Mouse (Mus musculus) cerebellum, adult 11 months (tissue): ENCODE results near the gene Ndufb5.
A peak's percentile ranks its signal among the peaks of the same experiment; 100 is the strongest.
"Not testable (repeated sequence)": the region's sequence is repeated elsewhere in the genome, so short reads cannot be mapped to it uniquely, and the experiment has no call there.

Experiments used
- DNase-seq: peaks from one replicate; pipeline ENCODE4 v3.0.0; 2022

Gene Ndufb5

DNA sequence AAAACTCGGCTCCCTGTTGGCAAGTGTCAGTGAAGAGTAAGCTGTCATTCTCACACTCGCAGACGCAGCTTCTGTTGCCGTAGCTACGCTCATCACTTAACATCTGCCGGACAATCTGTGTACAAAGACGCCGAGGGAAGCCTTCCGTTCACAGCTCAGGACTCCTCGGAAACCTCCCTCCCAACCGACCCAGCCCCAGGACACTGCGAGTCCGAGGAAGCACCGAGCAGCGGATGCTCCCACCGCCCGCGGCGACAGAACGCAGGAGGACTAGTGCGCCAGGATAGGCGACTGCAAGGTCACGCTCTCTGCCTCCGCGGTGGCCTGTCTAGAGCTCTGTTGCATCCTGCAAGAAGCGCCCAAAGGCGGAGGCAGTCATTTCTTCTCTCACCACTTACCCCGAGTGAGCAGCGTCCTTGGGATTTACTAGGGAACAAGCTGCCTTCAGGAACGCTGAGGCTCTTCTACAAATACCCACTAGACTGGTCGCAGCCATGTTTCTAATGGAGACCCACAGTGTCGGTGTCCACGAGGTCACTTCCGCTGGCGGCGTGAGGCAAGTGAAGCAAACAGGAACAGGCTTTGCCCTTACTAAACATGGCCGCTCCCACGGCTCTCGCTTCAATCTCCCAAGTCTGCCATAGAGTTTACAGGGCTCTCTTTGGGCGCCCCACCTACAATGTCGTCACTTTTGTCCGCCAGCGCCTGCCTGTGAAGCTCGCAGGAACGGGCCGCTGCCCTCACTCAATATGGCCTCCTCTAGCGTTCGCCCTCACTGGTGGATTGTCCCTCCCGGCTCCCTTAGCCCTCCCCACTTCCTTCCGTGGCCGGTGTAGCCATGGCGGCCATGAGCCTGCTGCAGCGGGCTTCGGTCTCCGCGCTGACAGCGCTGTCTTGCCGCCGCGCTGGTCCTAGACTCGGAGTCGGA, at the start of gene Ndufb5:
TSS of gene Ndufb5 (plus strand) at position 747 of the 928 bp plus-strand sequence.
- DNase-seq: peak; percentile 98

DNA sequence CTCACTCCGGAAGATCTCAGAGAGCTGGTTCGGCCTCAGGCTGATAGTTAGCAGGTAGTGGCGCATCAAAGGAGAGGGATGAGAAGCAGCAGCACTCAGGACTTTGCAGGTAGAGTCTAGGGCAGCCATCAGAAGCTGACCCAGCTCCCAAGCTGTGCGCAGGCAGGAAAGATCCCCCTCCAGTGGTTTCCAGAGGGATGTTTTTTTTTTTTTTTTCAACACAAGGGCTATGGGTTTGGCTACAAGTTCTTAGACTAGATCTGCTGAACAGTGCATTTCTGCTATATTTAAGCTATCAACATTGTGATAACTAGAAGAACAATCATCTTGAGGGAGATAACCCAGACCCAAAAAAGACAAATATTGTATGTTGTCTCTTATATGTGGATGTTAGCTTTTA, 49.6 kb upstream of the Ndufb5 start:
- no peak for DNase-seq

DNA sequence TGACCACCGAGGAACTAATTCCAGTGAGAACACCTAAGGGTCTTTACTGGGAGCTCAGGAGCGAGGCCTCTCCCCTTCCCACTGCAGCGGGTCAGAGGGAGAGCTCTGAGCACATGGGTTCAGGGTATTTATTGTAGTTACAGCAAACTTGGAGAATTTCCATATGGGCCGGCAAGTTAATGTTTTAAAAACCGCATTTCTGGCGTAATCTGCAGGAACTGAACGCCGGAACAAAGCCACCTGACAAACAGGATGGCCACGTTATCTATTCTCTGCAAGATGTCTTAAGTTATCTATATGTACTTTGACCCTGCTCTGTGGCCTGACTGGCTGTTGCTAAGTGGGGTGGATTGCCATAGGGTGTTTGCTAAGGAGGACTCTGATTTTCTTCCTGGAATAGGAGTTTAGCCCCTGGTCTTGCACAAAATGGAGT, 47.2 kb upstream of the Ndufb5 start:
- no peak for DNase-seq

DNA sequence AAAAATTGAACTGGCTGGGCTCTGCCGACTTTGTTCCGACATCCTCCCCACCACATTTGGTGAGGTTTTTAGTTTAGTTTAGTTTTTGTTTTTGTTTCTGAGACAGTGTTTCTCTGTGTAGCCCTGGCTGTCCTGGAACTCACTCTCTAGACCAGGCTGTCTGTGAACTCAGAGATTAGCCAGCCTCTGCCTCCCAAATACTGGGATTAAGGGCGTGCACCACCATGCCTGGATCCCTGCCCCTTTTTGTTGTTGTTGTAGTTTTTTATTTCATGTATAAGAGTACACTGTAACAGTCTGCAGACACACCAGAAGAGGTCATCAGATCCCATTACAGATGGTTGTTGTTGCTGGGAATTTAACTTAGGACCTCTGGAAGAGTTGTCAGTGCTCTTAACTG, 46.8 kb upstream of the Ndufb5 start:
- no peak for DNase-seq

DNA sequence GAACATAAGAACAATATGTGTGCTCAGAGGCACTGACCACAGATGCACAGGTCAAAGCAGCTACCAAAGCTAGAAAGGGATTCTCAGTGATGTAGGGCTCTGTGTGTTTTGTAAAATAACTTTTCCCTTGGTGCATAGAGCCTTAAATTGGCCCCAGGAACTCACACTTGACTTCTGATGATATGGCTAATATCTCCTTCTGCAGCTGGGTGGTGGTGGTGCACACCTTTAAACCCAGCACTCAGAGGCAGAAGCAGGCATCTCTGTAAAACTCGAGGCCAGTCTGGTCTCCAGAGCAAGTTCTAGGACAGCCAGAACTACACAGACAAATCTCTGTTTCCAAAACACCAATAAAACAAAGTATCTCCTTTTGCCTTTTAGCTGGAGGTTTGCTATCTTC, 45.9 kb upstream of the Ndufb5 start:
- DNase-seq: no peak

DNA sequence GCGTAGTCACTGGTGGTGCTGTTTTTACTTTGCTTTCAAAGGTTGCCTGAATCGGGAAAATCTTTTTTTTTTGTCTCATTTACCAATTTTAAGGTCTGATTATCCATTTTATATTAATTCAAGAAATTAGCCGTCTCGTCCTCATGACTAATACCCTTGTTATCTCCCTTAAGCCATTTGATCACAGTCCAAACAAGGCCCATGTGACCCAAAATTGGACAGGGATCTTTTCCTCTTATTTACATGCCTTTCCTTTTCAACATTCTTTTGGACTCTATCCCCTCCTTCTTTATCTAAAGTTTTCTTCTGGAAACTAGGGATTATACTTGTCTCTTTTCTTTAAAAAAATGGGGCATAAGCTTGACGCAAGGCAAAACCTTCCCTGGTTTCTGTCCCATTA, 44.9 kb upstream of the Ndufb5 start:
- no peak for DNase-seq

DNA sequence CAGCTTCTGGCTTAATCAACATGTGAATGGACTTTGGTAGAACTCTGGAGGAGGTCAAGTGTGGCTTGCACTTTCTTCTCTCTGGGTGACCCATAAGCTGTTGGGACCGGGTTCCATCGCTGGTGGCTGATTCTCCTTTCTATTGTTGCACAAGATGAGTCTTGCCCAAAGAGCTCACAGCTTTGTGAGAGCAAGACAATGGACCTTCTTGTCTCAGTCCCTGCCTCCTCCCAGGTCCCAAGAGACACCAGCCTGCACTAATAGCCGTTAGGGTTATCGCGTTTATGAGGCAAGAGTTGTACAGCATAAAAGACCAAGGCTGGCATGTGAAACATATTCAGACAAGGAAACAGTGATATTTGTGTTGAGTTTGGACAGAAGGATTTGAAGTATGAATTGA, 42.6 kb upstream of the Ndufb5 start:
- no peak for DNase-seq

DNA sequence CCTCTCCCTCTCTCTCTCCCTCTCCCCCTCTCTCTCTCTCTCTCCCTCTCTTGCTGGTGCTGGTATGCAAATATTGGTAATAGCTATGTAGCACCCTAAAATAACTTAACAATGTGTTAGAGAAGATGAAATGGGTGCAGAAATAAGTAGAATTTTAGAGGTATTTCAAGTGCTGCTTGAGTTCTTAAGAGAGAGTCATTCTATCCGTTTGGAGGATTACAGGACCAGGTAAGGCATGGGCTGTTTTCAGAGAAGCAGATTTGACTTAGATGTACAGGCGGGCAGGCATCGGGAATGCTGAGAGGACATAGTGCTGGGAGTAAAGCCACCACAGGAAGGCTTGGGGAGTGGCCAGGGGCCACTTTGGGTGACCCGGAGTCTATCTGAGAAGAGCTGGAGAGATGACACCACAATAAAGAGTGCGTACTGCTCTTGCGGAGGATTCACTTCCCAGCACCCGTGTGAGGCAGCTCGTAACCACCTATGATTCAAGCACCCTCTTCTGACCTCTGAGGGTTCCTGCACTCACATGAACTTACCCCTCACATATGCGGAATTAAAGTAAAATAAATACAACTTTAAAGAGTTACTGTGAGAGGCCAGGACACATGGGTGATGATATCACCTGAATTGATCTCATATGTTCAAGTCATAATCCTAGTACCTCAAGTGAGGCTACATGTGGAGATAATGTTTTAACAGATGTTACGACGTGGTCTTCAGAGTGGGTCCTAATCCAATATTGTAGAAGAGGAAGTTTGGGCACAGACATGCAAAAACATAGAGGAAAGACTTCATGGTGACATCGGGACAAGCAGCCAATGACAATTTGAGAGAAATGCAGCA, 41.8 kb upstream of the Ndufb5 start:
- DNase-seq: no peak

DNA sequence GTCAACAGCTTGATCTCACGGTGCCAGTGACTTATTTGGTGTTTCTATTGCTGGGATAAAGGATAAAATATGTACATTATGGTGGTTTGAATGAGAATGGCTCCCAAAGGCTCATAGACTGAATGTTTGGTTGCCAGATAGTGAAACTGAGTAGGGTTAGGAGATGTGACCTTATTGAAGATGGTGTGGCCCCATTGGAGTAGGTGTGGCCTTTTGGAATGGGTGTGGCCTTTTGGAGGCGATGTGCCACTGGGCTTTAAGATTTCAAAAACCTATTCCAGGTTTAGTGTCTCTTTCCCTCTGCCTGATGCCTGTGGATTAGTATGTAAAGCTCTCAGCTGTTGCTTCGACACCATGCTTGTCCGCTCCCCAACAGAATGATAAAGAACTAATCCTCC, 41.2 kb upstream of the Ndufb5 start:
- no peak for DNase-seq

DNA sequence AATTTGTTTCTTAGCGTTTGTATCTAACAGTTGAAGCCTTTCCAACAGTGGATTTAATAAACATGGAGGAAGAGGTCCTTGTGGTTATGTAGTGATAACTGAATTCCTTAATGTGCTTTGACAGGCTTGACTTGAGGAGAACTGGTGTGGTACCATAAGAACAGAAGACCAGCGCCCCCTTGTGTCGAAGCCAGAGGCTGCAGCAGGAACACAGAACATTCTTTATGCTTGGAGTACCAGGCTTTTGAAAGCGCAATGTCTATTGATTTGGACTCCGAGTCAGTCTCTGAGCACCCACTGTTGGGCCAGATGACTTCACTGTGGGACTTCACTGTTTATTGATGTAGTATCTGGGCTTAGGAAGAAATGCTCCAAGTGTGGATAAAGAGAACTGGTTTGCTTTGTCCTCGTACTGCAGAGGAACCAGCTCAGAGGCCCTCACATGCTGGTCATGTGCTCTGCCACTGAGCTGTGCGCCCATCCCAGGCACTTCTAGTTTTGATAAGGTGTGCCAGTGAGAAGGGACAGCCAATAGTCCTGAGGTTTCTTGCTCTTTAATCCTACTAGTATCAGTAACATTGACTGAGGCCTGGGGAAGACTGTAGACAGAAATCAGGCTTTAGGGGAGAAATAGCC, 38.4 kb upstream of the Ndufb5 start:
- peak; percentile 58 for DNase-seq

DNA sequence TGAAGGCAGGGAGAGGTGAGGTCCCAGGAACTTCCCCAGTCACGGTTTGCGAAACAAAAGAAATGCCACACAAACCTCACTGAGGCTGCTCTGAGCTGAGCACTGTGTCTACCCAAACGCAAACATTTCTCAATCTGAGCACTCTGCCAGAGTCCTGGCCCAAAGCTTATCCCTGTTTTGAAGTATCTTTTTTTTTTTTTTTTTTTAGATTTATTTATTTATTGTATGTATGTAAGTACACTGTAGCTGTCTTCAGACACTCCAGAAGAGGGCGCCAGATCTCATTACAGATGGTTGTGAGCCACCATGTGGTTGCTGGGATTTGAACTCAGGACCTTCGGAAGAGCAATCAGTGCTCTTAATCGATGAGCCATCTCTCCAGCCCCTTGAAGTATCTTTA, 32.8 kb upstream of the Ndufb5 start:
- not testable (repeated sequence) for DNase-seq

DNA sequence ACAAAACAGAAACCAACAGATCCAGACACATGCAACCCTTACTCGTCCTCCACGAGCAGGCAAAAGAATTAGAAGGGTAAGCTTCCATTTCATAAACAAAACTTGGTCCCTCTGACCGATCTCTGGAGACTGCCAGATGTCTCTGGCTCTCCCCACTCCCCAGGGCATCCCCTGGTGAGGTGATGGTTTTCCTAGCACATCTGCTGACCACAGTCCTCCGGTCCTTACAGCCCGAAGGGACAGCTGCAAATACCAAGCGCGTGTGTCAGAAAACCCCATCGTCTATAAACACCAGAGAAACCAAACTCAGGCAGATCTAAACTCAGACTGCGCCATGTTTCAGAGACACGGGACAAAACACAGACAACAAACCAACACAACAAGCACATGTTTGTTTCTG, 32.2 kb upstream of the Ndufb5 start:
- DNase-seq: not testable (repeated sequence)

DNA sequence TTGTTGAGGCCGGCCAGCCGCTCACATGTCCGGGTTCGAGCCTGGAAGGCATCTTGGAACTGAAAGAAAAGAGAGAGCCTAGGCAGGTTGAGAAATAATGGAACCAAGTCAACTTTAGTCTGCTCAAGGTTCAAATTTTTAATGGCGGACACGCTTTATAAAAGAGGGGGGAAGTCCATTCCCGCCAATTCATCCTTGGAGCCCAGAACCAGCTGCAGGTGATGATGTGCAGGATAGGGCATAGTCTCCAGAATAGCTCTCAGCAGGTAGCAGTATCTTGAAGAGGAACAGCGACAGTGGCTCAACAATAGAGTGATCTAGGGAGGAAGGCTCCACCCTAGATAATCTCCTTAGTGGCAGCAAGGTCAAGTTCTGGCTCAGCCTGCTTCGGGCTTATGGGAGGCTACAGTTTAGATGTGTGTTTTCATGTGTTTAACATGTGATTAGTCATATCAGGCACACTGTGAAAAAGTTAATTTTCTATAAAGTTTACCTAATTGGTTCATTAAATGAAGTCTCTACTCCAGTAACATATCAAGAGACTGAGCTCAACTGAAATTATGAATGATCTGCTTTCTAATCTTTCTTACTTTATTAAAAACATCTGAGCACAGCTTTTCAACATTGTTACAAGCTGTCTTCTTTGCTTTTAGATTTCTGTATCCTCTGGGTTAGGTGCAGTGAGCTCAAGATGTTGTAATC, 31.0 kb upstream of the Ndufb5 start, which contains the start of gene Actl6a:
TSS of gene Actl6a (plus strand) at position 652 of the 702 bp plus-strand sequence.
- DNase-seq: not testable (repeated sequence)

DNA sequence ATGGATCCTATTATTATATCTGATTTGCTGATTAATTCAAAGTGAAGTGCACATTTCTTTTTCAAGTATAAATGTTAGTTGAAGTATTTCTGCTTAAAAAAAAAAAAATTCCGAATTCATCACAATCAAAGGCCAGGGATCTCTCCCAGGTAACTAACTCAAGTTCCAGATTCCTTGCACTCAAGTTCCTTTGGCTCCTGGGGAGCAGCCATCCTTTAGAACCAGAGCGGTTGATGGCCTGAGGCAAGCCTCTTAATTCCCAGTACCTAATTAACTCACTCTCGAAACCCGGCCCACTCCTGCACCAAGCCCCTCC, 28.8 kb upstream of the Ndufb5 start:
- no peak for DNase-seq

DNA sequence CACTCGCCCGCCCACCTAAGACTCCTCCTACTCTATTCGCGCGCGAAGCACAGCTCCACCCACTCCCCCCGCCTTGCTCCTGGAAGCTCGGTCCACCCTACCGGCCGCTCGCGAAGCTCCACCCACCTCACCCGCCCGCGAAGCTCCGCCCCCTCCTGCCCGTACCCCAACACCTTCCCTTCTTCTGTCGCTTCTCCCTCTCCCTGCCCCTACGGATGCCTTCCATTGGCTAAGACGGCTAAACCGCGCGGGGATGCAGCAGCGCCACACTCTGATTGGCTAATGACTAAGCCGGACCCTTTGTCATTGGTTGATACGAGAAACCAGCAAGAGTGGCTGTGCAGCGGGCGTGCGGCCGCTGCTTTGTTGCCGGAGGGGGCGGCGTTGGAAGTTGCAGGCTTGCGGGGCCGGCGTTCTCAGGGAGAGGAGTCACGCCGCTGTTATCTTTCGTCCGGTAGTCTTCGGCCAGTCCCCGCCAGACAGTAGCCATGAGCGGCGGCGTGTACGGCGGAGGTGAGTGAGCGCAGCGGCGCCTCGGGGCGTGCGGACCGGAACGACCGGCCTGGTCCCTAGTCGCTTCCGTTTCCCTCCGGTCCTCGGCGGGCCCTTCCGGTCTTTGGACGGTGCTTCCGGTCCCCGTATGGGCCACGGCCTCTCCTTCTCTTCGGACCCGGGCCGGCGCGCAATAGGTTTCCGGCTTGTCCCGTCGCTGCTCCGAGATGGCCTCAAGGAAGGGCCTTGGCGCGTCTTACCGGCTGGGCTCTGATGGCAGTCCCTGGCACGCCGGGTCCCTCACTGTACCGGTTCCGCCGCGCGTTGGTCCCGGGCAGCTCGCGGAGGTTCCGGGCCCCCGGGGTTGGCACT, 28.2 kb upstream of the Ndufb5 start:
- DNase-seq: peak; percentile 99

DNA sequence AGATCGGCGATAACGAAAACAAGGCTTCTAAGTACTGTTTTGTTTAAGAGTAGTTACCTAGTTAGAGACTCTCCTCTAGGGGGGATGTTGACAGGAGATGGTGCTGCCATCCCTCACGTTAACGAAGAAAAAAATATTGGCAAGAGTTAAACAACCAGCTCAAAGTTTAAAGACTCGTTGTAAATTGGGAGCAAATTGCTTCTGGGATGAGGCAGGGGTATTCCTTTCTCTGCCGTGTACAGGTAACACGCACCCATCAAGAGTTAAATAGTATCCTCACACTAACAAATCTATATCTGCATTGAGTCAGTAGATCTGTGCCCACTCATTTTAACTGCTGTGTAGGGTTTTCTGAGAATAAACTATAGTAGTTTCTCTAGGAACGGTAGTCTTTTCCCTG, 27.4 kb upstream of the Ndufb5 start:
- DNase-seq: no peak

DNA sequence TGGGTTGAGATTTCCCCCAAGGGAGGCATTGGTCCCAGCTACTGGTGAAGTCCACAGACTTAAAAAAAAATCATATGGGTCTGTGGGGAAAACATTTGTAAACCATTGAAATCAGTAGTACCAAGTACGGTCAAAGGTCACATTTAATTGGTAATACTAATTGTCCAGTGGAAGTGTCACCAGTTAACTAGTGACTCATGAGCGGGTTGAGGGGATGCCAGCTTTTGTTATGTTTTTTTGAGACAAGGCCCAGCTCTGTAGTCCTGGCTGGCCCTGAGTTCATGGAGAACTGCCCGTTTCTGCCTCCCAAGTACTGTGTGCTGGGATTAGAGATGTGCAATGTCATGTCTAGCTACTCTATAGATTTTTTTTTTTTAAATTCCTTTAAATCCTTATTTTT, 23.1 kb upstream of the Ndufb5 start:
- no peak for DNase-seq

DNA sequence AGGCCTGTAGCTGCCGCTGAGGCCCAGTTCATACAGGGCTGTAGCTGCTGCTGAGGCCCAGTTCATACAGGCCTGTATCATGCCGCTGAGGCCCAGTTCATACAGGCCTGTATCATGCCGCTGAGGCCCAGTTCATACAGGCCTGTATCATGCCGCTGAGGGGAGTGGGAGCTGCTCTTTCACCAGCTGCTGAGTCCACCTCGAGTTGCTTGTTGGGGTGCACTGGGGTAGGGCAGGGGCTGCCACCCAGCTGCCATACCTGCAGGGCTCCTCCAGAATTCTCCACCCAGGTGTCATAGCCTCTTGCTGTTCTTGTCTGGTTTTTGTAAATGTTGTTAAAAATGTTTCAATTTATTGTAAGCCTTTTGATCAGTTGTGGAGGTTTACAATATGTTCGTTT, 19.4 kb upstream of the Ndufb5 start:
- DNase-seq: not testable (repeated sequence)

DNA sequence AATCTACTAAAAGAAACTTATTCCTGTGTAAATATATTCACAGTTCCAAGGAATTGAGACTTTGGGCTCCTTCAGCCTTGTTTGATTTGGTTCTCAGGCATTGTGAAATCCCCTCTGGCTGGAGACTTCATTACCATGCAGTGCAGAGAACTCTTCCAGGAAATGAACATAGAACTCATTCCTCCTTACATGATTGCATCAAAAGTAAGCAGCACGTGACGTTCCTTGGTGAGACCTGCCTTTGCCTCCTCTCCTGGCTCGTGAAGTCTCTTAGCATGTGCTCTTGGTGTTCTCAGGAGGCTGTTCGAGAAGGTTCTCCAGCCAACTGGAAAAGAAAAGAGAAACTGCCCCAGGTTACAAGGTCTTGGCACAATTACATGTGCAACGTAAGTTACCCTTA, 18.5 kb upstream of the Ndufb5 start:
- no peak for DNase-seq

DNA sequence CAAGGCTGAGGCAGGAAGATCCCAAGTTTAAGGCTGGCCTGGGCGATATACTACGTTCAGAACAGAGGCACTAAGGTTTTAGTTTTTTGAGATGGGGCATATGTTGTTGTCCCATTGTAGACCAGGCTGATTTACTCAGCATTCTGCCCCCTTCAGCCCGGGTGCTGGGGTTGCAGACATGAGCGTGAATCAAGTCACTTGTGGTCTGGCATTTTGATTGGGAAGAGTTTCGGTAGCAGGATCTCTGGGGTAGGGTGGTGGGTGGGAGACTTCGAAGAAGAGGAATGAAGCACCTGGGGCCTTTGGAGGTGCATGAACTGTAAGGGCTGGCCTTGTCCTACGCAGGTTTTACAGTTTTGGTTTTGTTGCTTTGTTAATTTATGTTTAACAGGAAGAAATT, 12.6 kb upstream of the Ndufb5 start:
- DNase-seq: no peak

DNA sequence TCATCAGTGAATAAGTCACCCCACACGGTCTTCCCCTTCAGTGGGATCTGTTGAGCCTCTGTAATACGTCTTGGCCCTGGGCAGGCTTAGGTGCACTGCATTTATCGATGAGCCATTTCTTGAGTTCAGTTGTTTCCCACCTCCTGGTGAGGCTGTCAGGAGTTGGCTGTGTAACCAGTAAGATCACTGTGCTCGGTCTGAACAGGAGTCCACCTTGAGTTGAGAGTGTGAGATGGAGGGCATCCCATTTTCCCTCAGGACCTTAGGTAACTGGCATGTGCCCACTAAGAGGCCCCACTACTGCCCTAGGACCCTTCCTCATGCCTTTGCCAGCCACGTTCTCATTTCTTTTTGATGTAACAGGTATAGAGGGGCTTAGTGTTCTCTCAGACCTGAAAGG, 10.8 kb upstream of the Ndufb5 start:
- DNase-seq: no peak

DNA sequence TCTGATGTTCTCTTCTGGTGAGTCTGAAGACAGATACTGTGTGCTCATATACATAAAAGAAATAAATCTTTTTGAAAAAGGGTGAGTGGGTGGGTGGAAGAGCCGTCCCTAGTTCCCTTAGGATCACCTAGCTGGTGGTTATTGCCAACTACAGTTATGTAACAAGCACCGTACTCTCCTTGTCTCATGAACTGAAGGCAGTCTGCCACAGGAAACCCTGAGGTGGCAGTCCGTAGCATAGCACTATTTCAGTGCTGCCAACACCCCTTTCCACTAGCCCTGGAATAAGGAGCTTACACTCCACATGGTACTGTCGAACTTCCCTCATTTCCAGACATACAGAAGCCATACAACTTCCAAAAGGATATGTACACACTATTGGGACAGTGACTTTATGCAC, 8.9 kb upstream of the Ndufb5 start:
- no peak for DNase-seq
